Mouse (Mus musculus): Measurements from ENCODE around the gene Krtap1-3. TPM values are rescaled to one million over a fixed set of nuclear protein-coding genes. Genes with fewer than 3 reads are reported as not detected.
"Not testable (repeated sequence)": the region's sequence is repeated elsewhere in the genome, so short reads cannot be mapped to it uniquely, and the experiment has no call there.

Gene Krtap1-3
- polyA plus RNA-seq, 1 experiment from 2014 or later = not detected

- 68% methylated on average over 1 of the region's 2 CpGs for WGBS (ENCODE audit: insufficient replicate concordance)
- H3K4me1 ChIP-seq (ENCODE audit: control insufficient read depth, insufficient read depth, low read length); H3K27me3 ChIP-seq (ENCODE audit: control insufficient read depth, insufficient read depth, low read length); H3K4me3 ChIP-seq (ENCODE audit: low read depth, low read length); H3K36me3 ChIP-seq (ENCODE audit: control insufficient read depth, insufficient read depth, low read length); H3K4me2 ChIP-seq; H3K9ac ChIP-seq (ENCODE audit: low read depth, low read length); ATAC-seq (replicated peaks; ENCODE audit: insufficient number of reproducible peaks, low FRiP score, low TSS enrichment); H3K27ac ChIP-seq (ENCODE audit: low read depth, low read length); H3K9me3 ChIP-seq (replicated peaks; ENCODE audit: control insufficient read depth, low read length): not testable (repeated sequence)
Observed at GRCm38 (mm10) chr11:99610089-99610488, 18.9 kb upstream of the Krtap1-3 start, which contains the start of gene Gm11937. Gene Gm11937 (minus strand): TSS chr11:99610189.

- no peaks in the 10 kb centered on the region for H3K4me1 ChIP-seq (ENCODE audit: control insufficient read depth, insufficient read depth, low read length)
- no peak overlapping the region for H3K4me2 ChIP-seq
- no peak overlapping the region for H3K9ac ChIP-seq (ENCODE audit: low read depth, low read length)
- no peaks in the 10 kb centered on the region for H3K36me3 ChIP-seq (ENCODE audit: control insufficient read depth, insufficient read depth, low read length)
- H3K27me3 ChIP-seq (ENCODE audit: control insufficient read depth, insufficient read depth, low read length) = no peaks in the 10 kb centered on the region
- no peak overlapping the region for H3K4me3 ChIP-seq (ENCODE audit: low read depth, low read length)
- H3K9me3 ChIP-seq (replicated peaks; ENCODE audit: control insufficient read depth, low read length) = no peaks in the 10 kb centered on the region
- 52% methylated on average over 1 of the region's 1 CpGs for WGBS (ENCODE audit: insufficient replicate concordance)
- ATAC-seq (replicated peaks; ENCODE audit: insufficient number of reproducible peaks, low FRiP score, low TSS enrichment) = no peak
- H3K27ac ChIP-seq (ENCODE audit: low read depth, low read length) = no peak overlapping the region
Observed at GRCm38 (mm10) chr11:99609126-99609525, 18.0 kb upstream of the Krtap1-3 start.

GRCm38 (mm10) chr11:99603208-99603607 is 12.1 kb upstream of the Krtap1-3 start, which contains the start of gene Gm11938:
Gene Gm11938 (minus strand): TSS chr11:99603308.
- H3K9ac ChIP-seq (ENCODE audit: low read depth, low read length); ATAC-seq (replicated peaks; ENCODE audit: insufficient number of reproducible peaks, low FRiP score, low TSS enrichment); H3K4me2 ChIP-seq; H3K4me3 ChIP-seq (ENCODE audit: low read depth, low read length); H3K36me3 ChIP-seq (ENCODE audit: control insufficient read depth, insufficient read depth, low read length); H3K9me3 ChIP-seq (replicated peaks; ENCODE audit: control insufficient read depth, low read length); H3K27ac ChIP-seq (ENCODE audit: low read depth, low read length); H3K4me1 ChIP-seq (ENCODE audit: control insufficient read depth, insufficient read depth, low read length); H3K27me3 ChIP-seq (ENCODE audit: control insufficient read depth, insufficient read depth, low read length): not testable (repeated sequence)
- WGBS (ENCODE audit: insufficient replicate concordance) = 70% methylated on average over 1 of the region's 1 CpGs

GRCm38 (mm10) chr11:99597742-99598141 is 6.6 kb upstream of the Krtap1-3 start, which contains the start of gene Krtap9-3:
Gene Krtap9-3 (minus strand): TSS chr11:99598105.
- not testable (repeated sequence) for ATAC-seq (replicated peaks; ENCODE audit: insufficient number of reproducible peaks, low FRiP score, low TSS enrichment); H3K4me2 ChIP-seq; H3K27me3 ChIP-seq (ENCODE audit: control insufficient read depth, insufficient read depth, low read length); H3K27ac ChIP-seq (ENCODE audit: low read depth, low read length); H3K4me3 ChIP-seq (ENCODE audit: low read depth, low read length); H3K9me3 ChIP-seq (replicated peaks; ENCODE audit: control insufficient read depth, low read length); H3K36me3 ChIP-seq (ENCODE audit: control insufficient read depth, insufficient read depth, low read length); H3K4me1 ChIP-seq (ENCODE audit: control insufficient read depth, insufficient read depth, low read length); H3K9ac ChIP-seq (ENCODE audit: low read depth, low read length)
- 73% methylated on average over 6 of the region's 6 CpGs for WGBS (ENCODE audit: insufficient replicate concordance)

GRCm38 (mm10) chr11:99585096-99585495 is 6.0 kb downstream of the Krtap1-3 start:
- no peaks in the 10 kb centered on the region for H3K27me3 ChIP-seq (ENCODE audit: control insufficient read depth, insufficient read depth, low read length)
- 86% methylated on average over 7 of the region's 7 CpGs for WGBS (ENCODE audit: insufficient replicate concordance)
- H3K4me2 ChIP-seq = no peak overlapping the region
- H3K9ac ChIP-seq (ENCODE audit: low read depth, low read length) = no peak overlapping the region
- no peaks in the 10 kb centered on the region for H3K36me3 ChIP-seq (ENCODE audit: control insufficient read depth, insufficient read depth, low read length)
- no peaks in the 10 kb centered on the region for H3K9me3 ChIP-seq (replicated peaks; ENCODE audit: control insufficient read depth, low read length)
- no peaks in the 10 kb centered on the region for H3K4me1 ChIP-seq (ENCODE audit: control insufficient read depth, insufficient read depth, low read length)
- no peak overlapping the region for H3K27ac ChIP-seq (ENCODE audit: low read depth, low read length)
- ATAC-seq (replicated peaks; ENCODE audit: insufficient number of reproducible peaks, low FRiP score, low TSS enrichment) = no peak
- no peak overlapping the region for H3K4me3 ChIP-seq (ENCODE audit: low read depth, low read length)

- WGBS (ENCODE audit: insufficient replicate concordance) = 73% methylated on average over 5 of the region's 5 CpGs
- Histone ChIP-seq H3K9me3 (replicated peaks; ENCODE audit: control insufficient read depth, low read length) (no peaks in the 10 kb centered on the region), H3K27me3 (ENCODE audit: control insufficient read depth, insufficient read depth, low read length) (no peaks in the 10 kb centered on the region), H3K4me1 (ENCODE audit: control insufficient read depth, insufficient read depth, low read length) (no peaks in the 10 kb centered on the region), H3K36me3 (ENCODE audit: control insufficient read depth, insufficient read depth, low read length) (no peaks in the 10 kb centered on the region), H3K4me3 (ENCODE audit: low read depth, low read length) (no peak within 1 kb of the TSS), H3K4me2 (no peak within 1 kb of the TSS), H3K9ac (ENCODE audit: low read depth, low read length) (no peak within 1 kb of the TSS), H3K27ac (ENCODE audit: low read depth, low read length) (no peak within 1 kb of the TSS)
- no peak for ATAC-seq (replicated peaks; ENCODE audit: insufficient number of reproducible peaks, low FRiP score, low TSS enrichment)
Observed at GRCm38 (mm10) chr11:99583245-99583704, 7.9 kb downstream of the Krtap1-3 start, which contains the start of gene Krtap1-4. Gene Krtap1-4 (minus strand): TSS chr11:99583654.

GRCm38 (mm10) chr11:99581564-99581963 is 9.6 kb downstream of the Krtap1-3 start:
- H3K9me3 ChIP-seq (replicated peaks; ENCODE audit: control insufficient read depth, low read length) = no peaks in the 10 kb centered on the region
- H3K36me3 ChIP-seq (ENCODE audit: control insufficient read depth, insufficient read depth, low read length) = no peaks in the 10 kb centered on the region
- H3K4me3 ChIP-seq (ENCODE audit: low read depth, low read length) = no peak overlapping the region
- no peak for ATAC-seq (replicated peaks; ENCODE audit: insufficient number of reproducible peaks, low FRiP score, low TSS enrichment)
- H3K4me1 ChIP-seq (ENCODE audit: control insufficient read depth, insufficient read depth, low read length) = no peaks in the 10 kb centered on the region
- no peaks in the 10 kb centered on the region for H3K27me3 ChIP-seq (ENCODE audit: control insufficient read depth, insufficient read depth, low read length)
- H3K27ac ChIP-seq (ENCODE audit: low read depth, low read length) = no peak overlapping the region
- H3K4me2 ChIP-seq = no peak overlapping the region
- no peak overlapping the region for H3K9ac ChIP-seq (ENCODE audit: low read depth, low read length)
- WGBS (ENCODE audit: insufficient replicate concordance) = 74% methylated on average over 6 of the region's 6 CpGs

GRCm38 (mm10) chr11:99581051-99581450 is 10.1 kb downstream of the Krtap1-3 start:
- H3K9me3 ChIP-seq (replicated peaks; ENCODE audit: control insufficient read depth, low read length) = no peaks in the 10 kb centered on the region
- no peak overlapping the region for H3K27ac ChIP-seq (ENCODE audit: low read depth, low read length)
- no peaks in the 10 kb centered on the region for H3K36me3 ChIP-seq (ENCODE audit: control insufficient read depth, insufficient read depth, low read length)
- no peaks in the 10 kb centered on the region for H3K4me1 ChIP-seq (ENCODE audit: control insufficient read depth, insufficient read depth, low read length)
- ATAC-seq (replicated peaks; ENCODE audit: insufficient number of reproducible peaks, low FRiP score, low TSS enrichment) = no peak
- H3K27me3 ChIP-seq (ENCODE audit: control insufficient read depth, insufficient read depth, low read length) = no peaks in the 10 kb centered on the region
- H3K4me2 ChIP-seq = no peak overlapping the region
- H3K4me3 ChIP-seq (ENCODE audit: low read depth, low read length) = no peak overlapping the region
- no peak overlapping the region for H3K9ac ChIP-seq (ENCODE audit: low read depth, low read length)
- 89% methylated on average over 5 of the region's 5 CpGs for WGBS (ENCODE audit: insufficient replicate concordance)

- H3K27me3 ChIP-seq (ENCODE audit: control insufficient read depth, insufficient read depth, low read length) = no peaks in the 10 kb centered on the region
- H3K9me3 ChIP-seq (replicated peaks; ENCODE audit: control insufficient read depth, low read length) = no peaks in the 10 kb centered on the region
- 79% methylated on average over 6 of the region's 6 CpGs for WGBS (ENCODE audit: insufficient replicate concordance)
- no peak within 1 kb of the TSS for H3K9ac ChIP-seq (ENCODE audit: low read depth, low read length)
- no peak within 1 kb of the TSS for H3K4me2 ChIP-seq
- H3K4me1 ChIP-seq (ENCODE audit: control insufficient read depth, insufficient read depth, low read length) = no peaks in the 10 kb centered on the region
- ATAC-seq (replicated peaks; ENCODE audit: insufficient number of reproducible peaks, low FRiP score, low TSS enrichment) = no peak
- H3K27ac ChIP-seq (ENCODE audit: low read depth, low read length) = no peak within 1 kb of the TSS
- H3K36me3 ChIP-seq (ENCODE audit: control insufficient read depth, insufficient read depth, low read length) = no peaks in the 10 kb centered on the region
- H3K4me3 ChIP-seq (ENCODE audit: low read depth, low read length) = no peak within 1 kb of the TSS
Observed at GRCm38 (mm10) chr11:99580636-99581035, 10.5 kb downstream of the Krtap1-3 start, which contains the start of gene Krtap1-5. Gene Krtap1-5 (minus strand): TSS chr11:99581016.

Measured in heart, embryonic 11.5 days (tissue).